Mouse (Mus musculus) cortical plate, adult 2 months (tissue): ENCODE measurements around the gene Gm34653.

ENCODE experiments used
- CTCF ChIP-seq: fragments of 200-500 bp; IDR thresholded peaks from 2 replicates; pipeline ENCODE4 v1.5.1; 2011; ENCODE audit warnings: mild to moderate bottlenecking, control low read depth, low read length; ENCODE audit not compliant: insufficient read depth; ENCODE audit errors: extremely low read depth
- POLR2A ChIP-seq: fragments of 200-500 bp; IDR thresholded peaks from 2 replicates; pipeline ENCODE4 v1.6.1; 2011; ENCODE audit warnings: mild to moderate bottlenecking, low read length, control low read depth; ENCODE audit not compliant: insufficient read depth; ENCODE audit errors: extremely low read depth

DNA sequence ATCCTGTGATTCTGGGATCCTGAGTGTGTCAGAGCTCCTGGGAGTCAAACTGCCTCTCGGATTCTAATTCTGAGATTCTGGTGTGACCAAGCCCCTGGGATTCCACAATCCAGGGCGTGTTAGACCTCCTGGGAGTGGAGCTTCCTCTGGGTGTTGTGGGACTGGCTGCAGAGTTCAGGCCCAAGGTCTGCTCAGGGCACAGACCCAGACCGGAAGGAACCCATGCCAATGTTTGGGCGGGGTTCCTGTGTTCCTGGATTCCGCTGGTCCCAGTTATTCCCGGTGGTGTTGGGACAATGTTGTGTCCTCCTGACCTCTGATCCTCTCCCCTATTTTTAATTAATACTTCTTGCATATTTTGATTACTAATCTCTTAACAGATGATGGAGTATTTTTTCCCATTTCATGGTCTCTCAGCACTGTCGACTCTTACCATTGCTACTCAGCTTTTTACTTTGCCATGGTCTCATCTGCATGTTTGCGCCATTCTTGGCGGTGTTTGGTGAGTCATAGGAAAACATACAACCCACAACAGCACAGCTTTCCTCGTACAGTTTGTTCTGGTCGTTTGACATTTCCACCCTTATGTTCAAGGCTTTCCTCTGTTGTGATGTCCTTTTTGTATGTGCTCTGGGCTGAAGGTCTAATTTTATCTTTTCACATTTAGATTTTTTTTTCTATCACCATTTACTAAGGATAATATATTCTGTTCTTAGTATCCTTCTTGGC lies 10.6 kb downstream of the Gm34653 start:
- no peak for TF ChIP-seq POLR2A
- no peak for TF ChIP-seq CTCF
